Mouse (Mus musculus) ES-E14 (cell line): ENCODE results near the gene Daam1. TPM values are rescaled to one million over a fixed set of nuclear protein-coding genes. Genes with fewer than 3 reads are reported as not detected.

Source experiments
- DNase-seq: peaks from one replicate; pipeline ENCODE4 v3.0.0-alpha.2; 2013; ENCODE audit warnings: low read depth, low spot score
- H3K27ac ChIP-seq: 2 replicates; pipeline ENCODE4 v1.5.1; 2012; ENCODE audit warnings: low read depth, mild to moderate bottlenecking, low read length, moderate library complexity, mixed read lengths; ENCODE audit not compliant: poor library complexity, insufficient read depth, severe bottlenecking
- H3K36me3 ChIP-seq: 2 replicates; pipeline ENCODE4 v1.6.1; 2012; ENCODE audit warnings: mild to moderate bottlenecking, low read length, moderate library complexity, mixed read lengths; ENCODE audit not compliant: control insufficient read depth, poor library complexity, insufficient read depth, severe bottlenecking
- H3K4me1 ChIP-seq, 2 experiments: fragments of 150-350 bp in 1 of 2; sonication (generic) in 1 of 2; 2 replicates each; pipeline ENCODE4 v1.6.1; 2012; ENCODE audit warnings: low read length in 2 of 2, mild to moderate bottlenecking in 1 of 2, mixed read lengths in 1 of 2; ENCODE audit not compliant: control insufficient read depth in 2 of 2, insufficient read depth in 2 of 2, poor library complexity in 1 of 2
- H3K4me3 ChIP-seq, 2 experiments: fragments of 150-350 bp in 1 of 2; sonication (generic) in 1 of 2; 2 replicates each; pipeline ENCODE4 v1.5.1; 2012; ENCODE audit warnings: low read length in 2 of 2, low read depth in 1 of 2, mild to moderate bottlenecking in 1 of 2, mixed read lengths in 1 of 2; ENCODE audit not compliant: insufficient read depth in 1 of 2, poor library complexity in 1 of 2, severe bottlenecking in 1 of 2
- H3K9ac ChIP-seq: 2 replicates; pipeline ENCODE4 v1.6.1; 2012; ENCODE audit warnings: low read depth, mild to moderate bottlenecking, low read length, mixed read lengths; ENCODE audit not compliant: poor library complexity, insufficient read depth, severe bottlenecking
- H3K9me3 ChIP-seq: fragments of 150-350 bp; sonication (generic); 2 replicates; pipeline ENCODE4 v1.6.1; 2012; ENCODE audit warnings: low read depth, mild to moderate bottlenecking, low read length; ENCODE audit not compliant: control insufficient read depth, insufficient read depth
- CHD2 ChIP-seq: IDR thresholded peaks from 2 replicates; pipeline ENCODE4 v1.6.1; 2014; ENCODE audit warnings: mild to moderate bottlenecking, low read depth, low read length, inconsistent platforms
- HCFC1 ChIP-seq: IDR thresholded peaks from 2 replicates; pipeline ENCODE4 v1.6.1; 2012; ENCODE audit warnings: low read length, inconsistent platforms, borderline replicate concordance; ENCODE audit not compliant: insufficient read depth
- MAFK ChIP-seq: IDR thresholded peaks from 2 replicates; pipeline ENCODE4 v1.6.1; 2014; ENCODE audit warnings: mild to moderate bottlenecking, low read depth, low read length, inconsistent platforms; ENCODE audit not compliant: insufficient read depth
- ZC3H11A ChIP-seq: IDR thresholded peaks from 2 replicates; pipeline ENCODE4 v1.6.1; 2012; ENCODE audit warnings: low read depth, mild to moderate bottlenecking, inconsistent platforms, low read length, borderline replicate concordance
- ZNF384 ChIP-seq: IDR thresholded peaks from 2 replicates; pipeline ENCODE4 v1.6.1; 2012; ENCODE audit warnings: low read depth, low read length, inconsistent platforms
- in situ Hi-C, 2 experiments: fragments of 600-800 bp; cut with MboI; formaldehyde crosslinking; loops; one replicate each; pipeline ENCODE4 v1.15.1; 2025; ENCODE audit warnings: low sequenced_read_pairs in 2 of 2, inconsistent platforms in 1 of 2; ENCODE audit not compliant: unreplicated experiment in 2 of 2
- total RNA-seq: library from RNA; depleted of rRNA; stranded (reverse); fragments of 300-350 nt; gene quantifications from 2 replicates; pipeline ENCODE4 v1.2.3, GENCODE M21; 2012

Gene Daam1
- total RNA-seq, 1 experiment = 15.8 TPM

- Histone ChIP-seq H3K4me3 (no peak overlapping the region), H3K27ac (no peak overlapping the region), H3K36me3 (peaks cover 4% of the 10 kb centered on the region; the same call in 1 of the 2 replicates), H3K9me3 (no peaks in the 10 kb centered on the region), H3K9ac (no peak overlapping the region), H3K4me1 (0 out of 4 replicates have a peak, but pooled peaks cover 0 to 2% of the 10 kb centered on the region in 2 experiments)
- no peak for DNase-seq
- in situ Hi-C loops = no loop called here
- TF ChIP-seq MAFK (no peak), CHD2 (no peak), ZC3H11A (no peak), HCFC1 (no peak), ZNF384 (no peak)
These were observed 146.5 kb downstream of the Daam1 start for GRCm38 (mm10) chr12:71977364-71977763.

GRCm38 (mm10) chr12:71978513-71979352, 147.9 kb downstream of the Daam1 start:
- DNase-seq = no peak
- H3K36me3 ChIP-seq = peaks cover 13% of the 10 kb centered on the region; the same call in 1 of the 2 replicates
- no peaks in the 10 kb centered on the region for H3K9me3 ChIP-seq
- in situ Hi-C loops = no loop called here
- no peak overlapping the region for H3K9ac ChIP-seq
- TF ChIP-seq HCFC1 (no peak), CHD2 (no peak), MAFK (no peak)
- no peak overlapping the region for H3K4me3 ChIP-seq
- peaks cover 0 to 4% of the 10 kb centered on the region in 2 experiments; a peak in 1 of 4 replicates for H3K4me1 ChIP-seq
- H3K27ac ChIP-seq = no peak overlapping the region

- DNase-seq = no peak
- TF ChIP-seq MAFK = no peak
- TF ChIP-seq CHD2 = no peak
- no peak for TF ChIP-seq ZC3H11A
- TF ChIP-seq ZNF384 = no peak
- no peak for TF ChIP-seq HCFC1
- H3K9me3 ChIP-seq = no peaks in the 10 kb centered on the region
- in situ Hi-C loops = no loop called here
- peaks cover 12% of the 10 kb centered on the region; the same call in 1 of the 2 replicates for H3K36me3 ChIP-seq
- no peak overlapping the region for H3K9ac ChIP-seq
- H3K4me3 ChIP-seq = no peak overlapping the region
- H3K4me1 ChIP-seq = peaks cover 0 to 4% of the 10 kb centered on the region in 2 experiments; a peak in 1 of 4 replicates
- no peak overlapping the region for H3K27ac ChIP-seq
These were observed 149.3 kb downstream of the Daam1 start for GRCm38 (mm10) chr12:71980166-71980565.

- Histone ChIP-seq H3K36me3 (peaks cover 12% of the 10 kb centered on the region; the same call in 1 of the 2 replicates), H3K27ac (no peak overlapping the region), H3K4me3 (no peak overlapping the region), H3K9ac (no peak overlapping the region), H3K9me3 (no peaks in the 10 kb centered on the region), H3K4me1 (peaks cover 0 to 4% of the 10 kb centered on the region in 2 experiments; a peak in 1 of 4 replicates)
- DNase-seq = no peak
- TF ChIP-seq CHD2 = no peak
- TF ChIP-seq HCFC1 = no peak
- TF ChIP-seq ZNF384 = no peak
- TF ChIP-seq MAFK = no peak
- no peak for TF ChIP-seq ZC3H11A
- in situ Hi-C loops = no loop called here
These were observed 149.9 kb downstream of the Daam1 start for GRCm38 (mm10) chr12:71980746-71981145.
